Mouse (Mus musculus): ENCODE data around the gene Cfap74. TPM values are rescaled to one million over a fixed set of nuclear protein-coding genes. Genes with fewer than 3 reads are reported as not detected.

Gene Cfap74
- total and polyA plus RNA-seq, 3 experiments: 0.39 to 1.0 TPM; not detected in 1

GRCm38 (mm10) chr4:155362443-155362842, 46.5 kb upstream of the Cfap74 start:
- Histone ChIP-seq H3K9ac (ENCODE audit: control insufficient read depth, low read depth, low read length, poor library complexity, severe bottlenecking) (no peak overlapping the region), H3K27ac (ENCODE audit: control insufficient read depth, low read depth, low read length) (no peak overlapping the region), H3K27me3 (ENCODE audit: control insufficient read depth in 1 of 2, insufficient read depth in 2 of 2, low read length in 2 of 2) (peaks cover 0 to 6% of the 10 kb centered on the region in 2 experiments; a peak in 1 of 4 replicates), H3K4me3 (ENCODE audit: control insufficient read depth in 1 of 2, insufficient read depth in 1 of 2, low read depth in 2 of 2, low read length in 2 of 2) (no peak overlapping the region), H3K9me3 (replicated peaks; ENCODE audit: insufficient read depth, low read length) (no peaks in the 10 kb centered on the region), H3K79me2 (ENCODE audit: control insufficient read depth, insufficient read depth, low read length, poor library complexity) (no peaks in the 10 kb centered on the region), H3K4me1 (ENCODE audit: control insufficient read depth in 1 of 2, insufficient read depth in 2 of 2, low read length in 2 of 2) (no peaks in the 10 kb centered on the region), H3K36me3 (ENCODE audit: control insufficient read depth in 1 of 2, insufficient read depth in 2 of 2, low read length in 2 of 2) (no peaks in the 10 kb centered on the region)
- DNase-seq (ENCODE audit: low read depth, low spot score): no peak
- no peak for TF ChIP-seq JUND (IDR thresholded peaks at IDR 0.05; ENCODE audit: low read depth, low read length)
- no peak for TF ChIP-seq ZC3H11A (IDR thresholded peaks at IDR 0.05; ENCODE audit: low read depth, low read length)
- TF ChIP-seq CTCF (IDR thresholded peaks at IDR 0.05 in 2 of 3, conservative IDR thresholded peaks at IDR 0.05 in 1 of 3; ENCODE audit: control insufficient read depth in 1 of 3, insufficient read depth in 1 of 3, low read depth in 2 of 3, low read length in 3 of 3, poor library complexity in 1 of 3, severe bottlenecking in 1 of 3): no peak
- no peak for TF ChIP-seq RAD21 (IDR thresholded peaks at IDR 0.05; ENCODE audit: low read depth, low read length)
- no peak for TF ChIP-seq UBTF (IDR thresholded peaks at IDR 0.05; ENCODE audit: borderline replicate concordance, insufficient read depth, low read depth, low read length)
- TF ChIP-seq USF2 (IDR thresholded peaks at IDR 0.05; ENCODE audit: borderline replicate concordance in 1 of 2, insufficient read depth in 1 of 2, low read depth in 1 of 2, low read length in 2 of 2): no peak
- TF ChIP-seq MAX (IDR thresholded peaks at IDR 0.05; ENCODE audit: low read length): no peak

GRCm38 (mm10) chr4:155366784-155367183, 42.2 kb upstream of the Cfap74 start:
- no peak for TF ChIP-seq ZKSCAN1 (IDR thresholded peaks at IDR 0.05; ENCODE audit: low read depth, low read length)
- peaks cover 0 to 6% of the 10 kb centered on the region in 2 experiments; a peak in 2 of 4 replicates for H3K27me3 ChIP-seq (ENCODE audit: control insufficient read depth in 1 of 2, insufficient read depth in 2 of 2, low read length in 2 of 2)
- H3K4me1 ChIP-seq (ENCODE audit: control insufficient read depth in 1 of 2, insufficient read depth in 2 of 2, low read length in 2 of 2): no peaks in the 10 kb centered on the region
- H3K27ac ChIP-seq (ENCODE audit: control insufficient read depth, low read depth, low read length): no peak overlapping the region
- no peaks in the 10 kb centered on the region for H3K79me2 ChIP-seq (ENCODE audit: control insufficient read depth, insufficient read depth, low read length, poor library complexity)
- no peak overlapping the region for H3K9ac ChIP-seq (ENCODE audit: control insufficient read depth, low read depth, low read length, poor library complexity, severe bottlenecking)
- no peaks in the 10 kb centered on the region for H3K9me3 ChIP-seq (replicated peaks; ENCODE audit: insufficient read depth, low read length)
- H3K4me3 ChIP-seq (ENCODE audit: control insufficient read depth in 1 of 2, insufficient read depth in 1 of 2, low read depth in 2 of 2, low read length in 2 of 2): no peak overlapping the region
- no peaks in the 10 kb centered on the region for H3K36me3 ChIP-seq (ENCODE audit: control insufficient read depth in 1 of 2, insufficient read depth in 2 of 2, low read length in 2 of 2)
- no peak for DNase-seq (ENCODE audit: low read depth, low spot score)

GRCm38 (mm10) chr4:155367739-155368138, 41.3 kb upstream of the Cfap74 start:
- Histone ChIP-seq H3K27ac (ENCODE audit: control insufficient read depth, low read depth, low read length) (no peak overlapping the region), H3K9me3 (replicated peaks; ENCODE audit: insufficient read depth, low read length) (no peaks in the 10 kb centered on the region), H3K79me2 (ENCODE audit: control insufficient read depth, insufficient read depth, low read length, poor library complexity) (no peaks in the 10 kb centered on the region), H3K27me3 (ENCODE audit: control insufficient read depth in 1 of 2, insufficient read depth in 2 of 2, low read length in 2 of 2) (peaks cover 0 to 8% of the 10 kb centered on the region in 2 experiments; a peak in 2 of 4 replicates), H3K4me1 (ENCODE audit: control insufficient read depth in 1 of 2, insufficient read depth in 2 of 2, low read length in 2 of 2) (no peaks in the 10 kb centered on the region), H3K36me3 (ENCODE audit: control insufficient read depth in 1 of 2, insufficient read depth in 2 of 2, low read length in 2 of 2) (no peaks in the 10 kb centered on the region), H3K4me3 (ENCODE audit: control insufficient read depth in 1 of 2, insufficient read depth in 1 of 2, low read depth in 2 of 2, low read length in 2 of 2) (no peak overlapping the region), H3K9ac (ENCODE audit: control insufficient read depth, low read depth, low read length, poor library complexity, severe bottlenecking) (no peak overlapping the region)
- TF ChIP-seq ZKSCAN1 (IDR thresholded peaks at IDR 0.05; ENCODE audit: low read depth, low read length) (no peak), EP300 (IDR thresholded peaks at IDR 0.05; ENCODE audit: low read depth in 1 of 2, low read length in 2 of 2) (no peak)
- DNase-seq (ENCODE audit: low read depth, low spot score): no peak
